Mouse (Mus musculus): ENCODE measurements around the gene Smarcc2. TPM values are rescaled to one million over a fixed set of nuclear protein-coding genes. Genes with fewer than 3 reads are reported as not detected.

The Smarcc2 gene
- polyA plus RNA-seq, 1 experiment from 2014 or later: 83.3 TPM

DNA sequence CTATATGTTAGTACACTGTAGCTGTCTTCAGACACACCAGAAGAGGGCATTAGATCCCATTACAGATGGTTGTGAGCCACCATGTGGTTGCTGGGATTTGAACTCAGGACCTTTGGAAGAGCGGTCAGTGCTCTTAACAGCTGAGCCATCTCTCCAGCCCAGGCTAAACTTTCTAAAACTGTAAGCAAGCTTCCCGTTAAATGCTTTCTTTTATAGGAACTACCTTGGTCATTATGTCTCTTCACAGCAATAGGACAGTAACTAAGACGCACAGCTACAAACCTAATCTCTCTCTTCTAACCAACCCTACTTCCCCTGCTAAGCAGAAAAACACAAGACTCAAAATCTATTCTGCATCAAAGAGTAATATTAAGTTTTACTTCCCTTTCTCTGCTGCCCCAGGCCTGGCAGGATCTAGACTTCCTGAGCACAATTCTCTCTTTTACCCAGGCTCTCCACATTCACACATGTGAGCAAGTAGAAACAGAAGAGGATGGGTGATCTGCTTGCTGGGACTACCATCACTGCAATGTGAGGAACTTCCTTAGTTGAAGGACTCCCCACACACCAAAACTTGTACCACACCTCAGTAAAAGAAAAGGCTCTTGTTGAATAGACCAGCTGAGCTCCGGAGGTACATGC lies 76.7 kb downstream of the Smarcc2 start:
- Histone ChIP-seq H3K4me1 (replicated peaks) (peaks cover 4% of the 10 kb centered on the region; the same call in 1 of the 2 replicates), H3K36me3 (no peaks in the 10 kb centered on the region), H3K9ac (peak overlapping the region; percentile 40; the same call in 1 of the 2 replicates), H3K9me3 (replicated peaks) (no peaks in the 10 kb centered on the region), H3K27ac (ENCODE audit: poor library complexity, severe bottlenecking) (no peak overlapping the region), H3K27me3 (replicated peaks) (no peaks in the 10 kb centered on the region), H3K4me3 (peak overlapping the region; percentile 24; the same call in 1 of the 2 replicates), H3K4me2 (peak overlapping the region; percentile 56)
- 0 out of 2 replicates have a peak, but pooled peaks have one; percentile 5 for ATAC-seq (ENCODE audit: insufficient number of reproducible peaks, low FRiP score)
- WGBS: 74% methylated on average over 4 of the region's 4 CpGs

GRCm38 (mm10) chr10:128536266-128536940 lies 77.4 kb downstream of the Smarcc2 start:
- Histone ChIP-seq H3K36me3 (0 out of 2 replicates have a peak, but pooled peaks cover 4% of the 10 kb centered on the region), H3K4me3 (peak overlapping the region; percentile 24), H3K9ac (peak overlapping the region; percentile 45; the same call in 1 of the 2 replicates), H3K4me2 (peak overlapping the region; percentile 56), H3K27ac (ENCODE audit: poor library complexity, severe bottlenecking) (peak overlapping the region; percentile 38; the same call in 1 of the 2 replicates), H3K4me1 (replicated peaks) (peaks cover 4% of the 10 kb centered on the region; the same call in 1 of the 2 replicates), H3K27me3 (replicated peaks) (no peaks in the 10 kb centered on the region), H3K9me3 (replicated peaks) (no peaks in the 10 kb centered on the region)
- WGBS: 14% methylated on average over 18 of the region's 18 CpGs
- peak; percentile 93 for ATAC-seq (ENCODE audit: insufficient number of reproducible peaks, low FRiP score)

GRCm38 (mm10) chr10:128538340-128538870 lies 79.4 kb downstream of the Smarcc2 start:
- ATAC-seq (ENCODE audit: insufficient number of reproducible peaks, low FRiP score): no peak
- Histone ChIP-seq H3K4me2 (no peak overlapping the region), H3K9me3 (replicated peaks) (no peaks in the 10 kb centered on the region), H3K36me3 (peaks cover 21% of the 10 kb centered on the region), H3K9ac (no peak overlapping the region), H3K27me3 (replicated peaks) (no peaks in the 10 kb centered on the region), H3K27ac (ENCODE audit: poor library complexity, severe bottlenecking) (no peak overlapping the region), H3K4me1 (replicated peaks) (peaks cover 11% of the 10 kb centered on the region), H3K4me3 (no peak overlapping the region)
- WGBS: 91% methylated on average over 1 of the region's 1 CpGs

Small RNAs within 50 kb of the gene (microRNA-seq; reads per million reads assigned to microRNA genes)
- gene Mir6916: not detected
- not detected for gene Mir8105

Other genes with a start within 250 kb of the Smarcc2 start
- gene Spryd4, start 247.4 kb upstream of the Smarcc2 start, polyA plus RNA-seq (2016; fragmentation: Nextera tagmentation; extraction: Ambion mirVana): 35.7 and 36.4 TPM in 2 replicates
- not detected in 2 replicates for gene Mip, start 233.4 kb upstream of the Smarcc2 start, polyA plus RNA-seq (2016; fragmentation: Nextera tagmentation; extraction: Ambion mirVana)
- gene Timeless, start 227.2 kb upstream of the Smarcc2 start, polyA plus RNA-seq (2016; fragmentation: Nextera tagmentation; extraction: Ambion mirVana): 37.6 and 44.5 TPM in 2 replicates
- 0.20 and 0.31 TPM in 2 replicates for gene Apon, start 205.2 kb upstream of the Smarcc2 start, polyA plus RNA-seq (2016; fragmentation: Nextera tagmentation; extraction: Ambion mirVana)
- 0.45 TPM in 1 of 2 replicates, not detected in the other for gene Apof, start 190.6 kb upstream of the Smarcc2 start, polyA plus RNA-seq (2016; fragmentation: Nextera tagmentation; extraction: Ambion mirVana)
- 11.2 and 12.2 TPM in 2 replicates for gene Stat2, start 188.7 kb upstream of the Smarcc2 start, polyA plus RNA-seq (2016; fragmentation: Nextera tagmentation; extraction: Ambion mirVana)
- gene Il23a, start 160.5 kb upstream of the Smarcc2 start, polyA plus RNA-seq (2016; fragmentation: Nextera tagmentation; extraction: Ambion mirVana): 1.2 and 1.8 TPM in 2 replicates
- gene Pan2, start 155.9 kb upstream of the Smarcc2 start, polyA plus RNA-seq (2016; fragmentation: Nextera tagmentation; extraction: Ambion mirVana): 30.0 and 31.7 TPM in 2 replicates
- gene Cnpy2, start 136.8 kb upstream of the Smarcc2 start, polyA plus RNA-seq (2016; fragmentation: Nextera tagmentation; extraction: Ambion mirVana): 201 and 209 TPM in 2 replicates
- gene Cs, start 121.5 kb upstream of the Smarcc2 start, polyA plus RNA-seq (2016; fragmentation: Nextera tagmentation; extraction: Ambion mirVana): 418 and 430 TPM in 2 replicates
- gene Coq10a, start 90.3 kb upstream of the Smarcc2 start, polyA plus RNA-seq (2016; fragmentation: Nextera tagmentation; extraction: Ambion mirVana): 15.9 and 16.2 TPM in 2 replicates
- gene Ankrd52, start 82.1 kb upstream of the Smarcc2 start, polyA plus RNA-seq (2016; fragmentation: Nextera tagmentation; extraction: Ambion mirVana): 10.6 and 11.3 TPM in 2 replicates
- 0.28 and 0.42 TPM in 2 replicates for gene Slc39a5, start 58.0 kb upstream of the Smarcc2 start, polyA plus RNA-seq (2016; fragmentation: Nextera tagmentation; extraction: Ambion mirVana)
- gene Nabp2, start 47.8 kb upstream of the Smarcc2 start, polyA plus RNA-seq (2016; fragmentation: Nextera tagmentation; extraction: Ambion mirVana): 57.3 and 57.9 TPM in 2 replicates
- gene Rnf41, start 47.6 kb upstream of the Smarcc2 start, polyA plus RNA-seq (2016; fragmentation: Nextera tagmentation; extraction: Ambion mirVana): 27.7 and 29.9 TPM in 2 replicates
- 1,237 and 1,275 TPM in 2 replicates for gene Myl6, start 34.9 kb downstream of the Smarcc2 start, polyA plus RNA-seq (2016; fragmentation: Nextera tagmentation; extraction: Ambion mirVana)
- gene Myl6b, start 39.4 kb downstream of the Smarcc2 start, polyA plus RNA-seq (2016; fragmentation: Nextera tagmentation; extraction: Ambion mirVana): 3.0 and 4.0 TPM in 2 replicates
- 25.0 and 26.5 TPM in 2 replicates for gene Esyt1, start 66.6 kb downstream of the Smarcc2 start, polyA plus RNA-seq (2016; fragmentation: Nextera tagmentation; extraction: Ambion mirVana)
- 10.2 and 11.9 TPM in 2 replicates for gene Zc3h10, start 88.5 kb downstream of the Smarcc2 start, polyA plus RNA-seq (2016; fragmentation: Nextera tagmentation; extraction: Ambion mirVana)
- gene Rpl41, start 90.1 kb downstream of the Smarcc2 start, polyA plus RNA-seq (2016; fragmentation: Nextera tagmentation; extraction: Ambion mirVana): 2,275 and 2,341 TPM in 2 replicates
- gene Pa2g4, start 106.7 kb downstream of the Smarcc2 start, polyA plus RNA-seq (2016; fragmentation: Nextera tagmentation; extraction: Ambion mirVana): 132 and 136 TPM in 2 replicates
- 7.5 and 7.6 TPM in 2 replicates for gene Erbb3, start 130.4 kb downstream of the Smarcc2 start, polyA plus RNA-seq (2016; fragmentation: Nextera tagmentation; extraction: Ambion mirVana)
- gene Rps26, start 167.5 kb downstream of the Smarcc2 start, polyA plus RNA-seq (2016; fragmentation: Nextera tagmentation; extraction: Ambion mirVana): 420 and 432 TPM in 2 replicates
- gene Ikzf4, start 186.7 kb downstream of the Smarcc2 start, polyA plus RNA-seq (2016; fragmentation: Nextera tagmentation; extraction: Ambion mirVana): 2.0 and 3.0 TPM in 2 replicates
- gene Suox, start 214.8 kb downstream of the Smarcc2 start, polyA plus RNA-seq (2016; fragmentation: Nextera tagmentation; extraction: Ambion mirVana): 10.7 and 12.8 TPM in 2 replicates
- gene Rab5b, start 237.0 kb downstream of the Smarcc2 start, polyA plus RNA-seq (2016; fragmentation: Nextera tagmentation; extraction: Ambion mirVana): 71.3 and 72.9 TPM in 2 replicates
- gene Pmel, start 244.9 kb downstream of the Smarcc2 start, polyA plus RNA-seq (2016; fragmentation: Nextera tagmentation; extraction: Ambion mirVana): 0.99 and 1.0 TPM in 2 replicates
- gene Cdk2, start 245.8 kb downstream of the Smarcc2 start, polyA plus RNA-seq (2016; fragmentation: Nextera tagmentation; extraction: Ambion mirVana): 106 and 109 TPM in 2 replicates